Mouse (Mus musculus): Measurements from ENCODE around the gene Nox1.

The Nox1 gene

DNA sequence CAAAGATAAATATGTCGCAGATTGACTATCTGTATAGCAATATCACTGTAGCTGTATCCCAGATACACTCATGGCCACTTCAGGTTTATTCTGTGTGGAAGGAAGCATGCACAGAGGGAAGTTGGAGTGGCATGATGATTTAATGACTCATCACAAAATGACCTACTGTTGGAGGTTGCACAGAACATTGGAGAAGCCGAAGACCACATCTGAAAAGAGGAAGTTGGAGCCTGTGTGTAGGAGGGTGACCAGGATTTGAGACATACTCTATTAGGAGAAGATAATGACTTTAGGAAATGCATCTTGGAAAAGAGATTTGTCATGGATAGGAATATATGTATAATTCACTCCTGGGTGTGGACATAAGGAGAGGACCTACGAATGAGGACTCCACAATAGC is 105.3 kb downstream of the Nox1 start:
- no peak for DNase-seq

DNA sequence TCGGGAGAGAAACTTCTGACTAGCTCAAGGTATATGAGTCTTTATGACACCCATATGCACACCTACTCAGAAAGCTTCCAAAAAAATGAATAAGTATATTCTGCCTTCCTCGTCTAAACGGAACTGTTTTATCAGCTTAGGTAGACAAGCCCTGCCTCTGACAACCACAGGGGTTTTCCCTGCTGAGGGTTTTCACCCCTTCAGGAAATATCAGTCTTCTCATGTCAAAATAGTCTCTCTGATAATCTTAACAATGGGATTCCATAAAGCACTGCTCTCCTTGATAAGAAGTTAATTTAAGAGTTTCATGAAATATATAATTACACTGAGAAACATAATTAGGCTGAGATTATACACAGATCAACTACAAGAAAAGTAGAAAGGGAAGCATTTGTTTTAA is 110.0 kb downstream of the Nox1 start:
- DNase-seq, result no peak

DNA sequence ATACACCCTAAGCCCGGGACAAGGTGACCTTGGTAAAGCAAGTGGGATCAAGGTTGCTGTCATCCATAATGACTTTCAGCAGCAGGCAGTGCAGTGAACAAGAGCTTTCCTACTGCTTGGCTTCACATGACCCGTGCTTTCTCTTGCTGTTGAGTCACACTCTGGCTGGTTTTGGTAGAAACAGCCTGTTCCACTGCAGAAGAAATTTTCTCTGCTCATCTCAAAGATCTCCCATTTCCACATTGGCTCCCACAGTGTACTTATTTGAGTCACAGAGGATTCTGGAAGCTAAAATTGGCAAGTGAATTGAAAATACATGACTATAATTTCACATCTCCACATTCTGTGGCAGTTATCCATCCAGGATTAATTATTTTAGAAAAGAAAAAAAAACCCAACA is 119.1 kb downstream of the Nox1 start:
- DNase-seq, result no peak

DNA sequence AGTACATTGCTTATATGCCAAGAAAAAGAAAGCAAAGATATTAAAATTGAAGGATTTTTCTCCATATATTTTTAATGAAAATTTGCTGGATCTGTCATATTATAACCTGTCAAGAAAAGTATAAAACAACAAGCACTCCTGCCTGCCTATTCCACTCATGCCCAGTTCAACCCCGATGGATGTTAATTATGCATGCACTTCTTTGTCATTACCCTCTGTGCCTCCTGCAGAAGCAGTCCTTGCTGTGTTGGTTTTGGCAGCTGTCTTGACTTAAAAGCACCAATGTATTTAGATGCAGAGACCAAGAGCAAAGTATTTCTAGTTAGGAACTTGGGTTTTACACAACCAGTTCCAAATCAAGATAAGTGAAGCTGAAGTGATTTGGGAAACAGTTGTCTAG is 136.3 kb downstream of the Nox1 start:
- no peak for DNase-seq

DNA sequence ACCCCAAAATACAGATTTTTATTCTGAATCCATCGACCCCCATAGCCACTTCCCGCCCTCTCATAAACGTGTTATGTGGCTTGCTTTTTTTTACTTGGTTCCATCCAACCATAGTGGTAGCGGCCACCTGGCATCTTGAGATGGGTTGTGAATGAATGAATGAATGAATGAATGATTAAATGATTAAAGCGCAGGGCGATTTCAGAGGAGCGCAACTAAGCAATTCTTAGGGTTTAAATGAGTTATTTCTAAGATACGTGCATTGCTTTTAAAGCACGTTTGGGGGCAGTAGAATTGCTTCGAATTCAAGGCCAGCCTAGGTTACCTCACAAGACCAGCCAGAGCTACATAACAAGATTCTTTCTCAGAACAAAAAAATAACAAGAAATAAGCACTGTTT is 162.0 kb downstream of the Nox1 start:
- DNase-seq, result no peak

DNA sequence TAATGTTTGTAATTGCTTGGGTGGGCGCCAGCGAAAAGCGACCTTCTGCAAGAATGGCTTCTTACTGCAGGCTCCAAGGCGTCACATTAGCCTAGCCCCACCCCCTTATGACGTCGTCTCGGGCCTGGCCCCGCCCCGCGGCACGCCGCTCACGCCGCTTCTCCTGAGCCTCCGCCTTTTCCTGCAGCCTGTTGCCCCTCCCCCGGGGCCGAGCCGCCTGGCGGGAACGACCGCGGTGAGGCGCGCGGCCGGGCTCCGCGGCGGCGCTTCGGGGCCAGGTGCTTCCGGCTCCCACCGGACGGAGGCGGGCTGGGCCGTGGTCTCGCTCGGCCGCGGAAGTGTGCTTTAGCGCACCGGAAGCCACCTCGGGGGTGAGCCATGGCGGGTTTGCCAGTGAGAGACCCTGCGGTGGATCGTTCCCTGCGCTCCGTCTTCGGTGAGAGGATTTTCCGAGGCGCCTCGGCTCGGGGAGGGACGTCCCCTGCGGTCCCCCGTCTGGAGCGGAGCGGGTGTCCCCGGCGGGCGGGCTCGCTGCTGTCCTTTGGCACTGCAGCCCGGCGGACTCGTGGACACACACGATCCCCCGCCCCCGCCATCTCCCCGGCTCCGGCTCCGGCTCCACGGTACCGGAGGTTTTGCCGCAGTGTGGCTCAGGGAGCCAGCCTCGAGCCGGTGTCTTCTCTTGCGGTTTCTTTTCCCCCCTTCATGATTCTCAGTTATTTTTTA is 162.6 kb downstream of the Nox1 start, which contains the start of gene Cstf2:
Gene Cstf2, plus strand, starts transcription at position 201 of the 726 bp plus-strand sequence.
- peak; percentile 93 for DNase-seq

DNA sequence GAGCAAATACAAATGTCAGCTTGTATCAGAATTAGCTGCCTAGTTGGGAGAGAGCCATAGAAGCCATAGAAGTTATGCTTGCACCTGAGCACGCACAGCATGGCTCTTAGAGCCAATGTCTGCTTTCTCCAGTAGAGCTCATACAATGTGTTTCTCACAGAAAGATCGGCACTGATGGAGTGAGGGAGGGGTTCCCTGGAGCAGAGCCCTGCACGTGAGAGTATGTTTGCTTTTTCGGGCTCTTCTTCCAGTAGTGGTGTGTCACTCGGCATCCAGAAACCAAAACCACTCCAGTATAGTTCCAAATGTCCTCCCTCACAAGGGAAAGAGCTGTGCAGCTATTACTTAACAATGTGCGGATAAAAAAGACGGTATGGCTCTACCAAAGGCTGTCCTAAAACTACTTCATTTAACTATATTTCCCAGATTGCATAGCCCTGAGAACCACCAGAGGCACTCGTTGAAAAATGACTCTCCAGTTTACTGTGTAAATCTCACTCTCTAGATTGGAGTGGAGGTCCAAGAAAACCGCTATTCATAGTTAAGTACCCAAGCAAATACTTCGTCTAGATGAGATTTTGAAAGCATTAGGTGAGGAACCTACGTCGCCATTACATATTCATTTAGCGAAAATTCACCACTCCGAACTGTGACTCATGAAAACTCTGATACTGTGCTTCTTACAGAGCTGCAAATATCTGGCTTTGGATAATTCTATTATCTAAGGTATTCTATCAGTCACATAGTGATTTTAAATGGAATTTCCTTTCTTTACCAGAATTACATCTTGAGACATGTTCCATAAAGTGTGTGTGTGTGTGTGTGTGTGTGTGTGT is 163.5 kb downstream of the Nox1 start:
- DNase-seq, result no peak

DNA sequence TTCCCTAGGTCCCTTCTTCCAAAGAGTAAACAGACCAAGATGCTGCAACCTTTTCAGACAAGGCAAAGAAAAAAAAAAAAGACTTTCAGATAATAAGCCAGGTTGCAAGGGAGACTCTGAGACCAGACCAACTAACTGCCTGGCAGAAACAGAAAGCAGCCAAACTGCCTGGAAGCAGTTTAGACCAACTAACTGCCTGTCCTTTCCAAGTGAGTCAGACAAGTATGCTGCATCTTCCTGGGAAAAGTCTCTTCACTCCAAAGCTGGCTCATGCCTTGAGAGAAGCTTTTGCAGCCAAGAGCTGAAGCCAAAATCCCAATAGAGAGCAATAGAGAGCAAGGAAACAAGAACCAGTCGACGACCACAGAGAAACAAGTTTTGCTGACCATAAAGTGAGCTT is 164.9 kb downstream of the Nox1 start:
- no peak for DNase-seq

DNA sequence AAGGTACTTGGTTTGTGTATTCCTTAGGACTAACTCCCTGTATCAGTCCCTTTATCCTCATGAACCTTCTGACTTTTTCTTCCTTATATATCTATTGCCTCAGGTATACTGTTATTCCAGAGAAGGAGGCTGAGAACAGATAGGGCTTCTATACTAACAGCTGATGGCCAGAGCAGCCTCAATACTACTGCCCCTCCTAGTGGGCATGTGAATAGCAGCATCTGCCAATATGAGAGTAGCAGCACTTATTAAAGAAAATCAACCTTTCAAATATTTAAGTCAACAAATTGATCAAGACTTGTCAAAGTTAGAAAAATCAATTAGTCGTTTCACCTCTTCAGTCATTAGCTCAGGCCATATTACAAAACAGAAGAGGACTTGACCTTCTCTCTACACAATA is 172.8 kb downstream of the Nox1 start:
- DNase-seq, result no peak
